Mouse (Mus musculus): ENCODE results near the gene C030005K15Rik. TPM values are rescaled to one million over a fixed set of nuclear protein-coding genes. Genes with fewer than 3 reads are reported as not detected.
"Not testable (repeated sequence)": the region's sequence is repeated elsewhere in the genome, so short reads cannot be mapped to it uniquely, and the experiment has no call there.

Gene C030005K15Rik
- total RNA-seq (2014; rRNA removed) (not detected in 2 replicates), polyA plus RNA-seq (2015; fragmentation: Nextera tagmentation; extraction: Ambion mirVana) (not detected in 2 replicates)

GRCm38 (mm10) chr10:97726655-97727054 is at the start of gene C030005K15Rik:
C030005K15Rik (minus strand) TSS chr10:97726755.
- H3K9me3 ChIP-seq (ENCODE audit: low read length); H3K9ac ChIP-seq (replicated peaks; ENCODE audit: low read length): not testable (repeated sequence)

GRCm38 (mm10) chr10:97768171-97768749 is 41.7 kb upstream of the C030005K15Rik start:
- Histone ChIP-seq H3K27ac (no peak overlapping the region), H3K4me2 (ENCODE audit: low read depth, low read length) (no peak overlapping the region), H3K9me3 (ENCODE audit: low read length) (no peaks in the 10 kb centered on the region), H3K36me3 (ENCODE audit: insufficient read depth, low read length) (no peaks in the 10 kb centered on the region), H3K9ac (replicated peaks; ENCODE audit: low read length) (no peak overlapping the region), H3K4me1 (ENCODE audit: insufficient read depth, low read length) (no peaks in the 10 kb centered on the region), H3K27me3 (ENCODE audit: insufficient read depth, low read length) (no peaks in the 10 kb centered on the region), H3K4me3 (ENCODE audit: low read length) (no peak overlapping the region)
- DNase-seq (ENCODE audit: low spot score) = peak; percentile 41
- WGBS = 62% methylated on average over 5 of the region's 5 CpGs
- no peak for ATAC-seq
- peak; percentile 62 for TF ChIP-seq CTCF (IDR thresholded peaks at IDR 0.05; ENCODE audit: low read depth)

More at GRCm38 (mm10) chr10:97726655-97727054, at the start of gene C030005K15Rik:
- not testable (repeated sequence) for H3K4me1 ChIP-seq (ENCODE audit: insufficient read depth, low read length); H3K36me3 ChIP-seq (ENCODE audit: insufficient read depth, low read length); DNase-seq (ENCODE audit: low spot score); ATAC-seq; H3K27me3 ChIP-seq (ENCODE audit: insufficient read depth, low read length); H3K4me2 ChIP-seq (ENCODE audit: low read depth, low read length); H3K27ac ChIP-seq; H3K4me3 ChIP-seq (ENCODE audit: low read length)

- no peak for TF ChIP-seq CTCF (IDR thresholded peaks at IDR 0.05; ENCODE audit: low read depth)
- ATAC-seq = no peak
- 67% methylated on average over 4 of the region's 4 CpGs for WGBS
- no peaks in the 10 kb centered on the region for H3K27me3 ChIP-seq (ENCODE audit: insufficient read depth, low read length)
- H3K4me1 ChIP-seq (ENCODE audit: insufficient read depth, low read length) = no peaks in the 10 kb centered on the region
- no peaks in the 10 kb centered on the region for H3K9me3 ChIP-seq (ENCODE audit: low read length)
- no peak overlapping the region for H3K4me2 ChIP-seq (ENCODE audit: low read depth, low read length)
- no peak overlapping the region for H3K4me3 ChIP-seq (ENCODE audit: low read length)
- H3K36me3 ChIP-seq (ENCODE audit: insufficient read depth, low read length) = no peaks in the 10 kb centered on the region
- peak; percentile 11 for DNase-seq (ENCODE audit: low spot score)
- no peak overlapping the region for H3K27ac ChIP-seq
- H3K9ac ChIP-seq (replicated peaks; ENCODE audit: low read length) = no peak overlapping the region
These were observed 27.3 kb upstream of the C030005K15Rik start for GRCm38 (mm10) chr10:97753821-97754220.

- H3K27me3 ChIP-seq (ENCODE audit: insufficient read depth, low read length) = no peaks in the 10 kb centered on the region
- TF ChIP-seq CTCF (IDR thresholded peaks at IDR 0.05; ENCODE audit: low read depth) = no peak
- WGBS = 82% methylated on average over 3 of the region's 3 CpGs
- no peak overlapping the region for H3K4me2 ChIP-seq (ENCODE audit: low read depth, low read length)
- H3K9ac ChIP-seq (replicated peaks; ENCODE audit: low read length) = no peak overlapping the region
- H3K9me3 ChIP-seq (ENCODE audit: low read length) = no peaks in the 10 kb centered on the region
- H3K4me1 ChIP-seq (ENCODE audit: insufficient read depth, low read length) = no peaks in the 10 kb centered on the region
- no peak for DNase-seq (ENCODE audit: low spot score)
- H3K4me3 ChIP-seq (ENCODE audit: low read length) = no peak overlapping the region
- no peak overlapping the region for H3K27ac ChIP-seq
- no peak for ATAC-seq
- no peaks in the 10 kb centered on the region for H3K36me3 ChIP-seq (ENCODE audit: insufficient read depth, low read length)
These were observed 20.7 kb upstream of the C030005K15Rik start for GRCm38 (mm10) chr10:97747231-97747630.

GRCm38 (mm10) chr10:97725929-97726328 is 626 bp downstream of the C030005K15Rik start:
- no peak overlapping the region for H3K4me3 ChIP-seq (ENCODE audit: low read length)
- H3K4me2 ChIP-seq (ENCODE audit: low read depth, low read length) = no peak overlapping the region
- H3K27me3 ChIP-seq (ENCODE audit: insufficient read depth, low read length) = no peaks in the 10 kb centered on the region
- 51% methylated on average over 1 of the region's 1 CpGs for WGBS
- no peaks in the 10 kb centered on the region for H3K36me3 ChIP-seq (ENCODE audit: insufficient read depth, low read length)
- ATAC-seq (no peak), DNase-seq (ENCODE audit: low spot score) (no peak)
- no peak overlapping the region for H3K27ac ChIP-seq
- H3K9me3 ChIP-seq (ENCODE audit: low read length) = no peaks in the 10 kb centered on the region
- TF ChIP-seq CTCF (IDR thresholded peaks at IDR 0.05; ENCODE audit: low read depth) = no peak
- no peaks in the 10 kb centered on the region for H3K4me1 ChIP-seq (ENCODE audit: insufficient read depth, low read length)
- H3K9ac ChIP-seq (replicated peaks; ENCODE audit: low read length) = no peak overlapping the region

- Histone ChIP-seq H3K27me3 (ENCODE audit: insufficient read depth, low read length) (no peaks in the 10 kb centered on the region), H3K4me2 (ENCODE audit: low read depth, low read length) (no peak overlapping the region), H3K36me3 (ENCODE audit: insufficient read depth, low read length) (no peaks in the 10 kb centered on the region), H3K9me3 (ENCODE audit: low read length) (no peaks in the 10 kb centered on the region), H3K4me1 (ENCODE audit: insufficient read depth, low read length) (no peaks in the 10 kb centered on the region), H3K27ac (no peak overlapping the region), H3K4me3 (ENCODE audit: low read length) (no peak overlapping the region), H3K9ac (replicated peaks; ENCODE audit: low read length) (no peak overlapping the region)
- 94% methylated on average over 9 of the region's 9 CpGs for WGBS
- DNase-seq (ENCODE audit: low spot score) (no peak), ATAC-seq (no peak)
- TF ChIP-seq CTCF (IDR thresholded peaks at IDR 0.05; ENCODE audit: low read depth) = no peak
These were observed 3.8 kb downstream of the C030005K15Rik start for GRCm38 (mm10) chr10:97722709-97723108.

GRCm38 (mm10) chr10:97720625-97721024 is 5.9 kb downstream of the C030005K15Rik start:
- Histone ChIP-seq H3K4me2 (ENCODE audit: low read depth, low read length) (no peak overlapping the region), H3K4me1 (ENCODE audit: insufficient read depth, low read length) (no peaks in the 10 kb centered on the region), H3K9ac (replicated peaks; ENCODE audit: low read length) (no peak overlapping the region), H3K36me3 (ENCODE audit: insufficient read depth, low read length) (no peaks in the 10 kb centered on the region), H3K4me3 (ENCODE audit: low read length) (no peak overlapping the region), H3K9me3 (ENCODE audit: low read length) (no peaks in the 10 kb centered on the region), H3K27me3 (ENCODE audit: insufficient read depth, low read length) (no peaks in the 10 kb centered on the region), H3K27ac (no peak overlapping the region)
- DNase-seq (ENCODE audit: low spot score) (no peak), ATAC-seq (no peak)
- no peak for TF ChIP-seq CTCF (IDR thresholded peaks at IDR 0.05; ENCODE audit: low read depth)
- WGBS = 80% methylated on average over 1 of the region's 1 CpGs
